Mouse (Mus musculus) right cerebral cortex, adult 2 months (tissue): Measurements from ENCODE around the gene Sycp2l.

Experiments used
- DNase-seq, 2 experiments: peaks; one replicate each; pipeline ENCODE4 v3.0.0; 2021 to 2022; ENCODE audit warnings: low spot score in 2 of 2

Sycp2l gene

GRCm38 (mm10) chr13:41113940-41114339 is at the start of gene Sycp2l:
TSS of gene Sycp2l (plus strand) at chr13:41114307.
- DNase-seq = no peak

DNA sequence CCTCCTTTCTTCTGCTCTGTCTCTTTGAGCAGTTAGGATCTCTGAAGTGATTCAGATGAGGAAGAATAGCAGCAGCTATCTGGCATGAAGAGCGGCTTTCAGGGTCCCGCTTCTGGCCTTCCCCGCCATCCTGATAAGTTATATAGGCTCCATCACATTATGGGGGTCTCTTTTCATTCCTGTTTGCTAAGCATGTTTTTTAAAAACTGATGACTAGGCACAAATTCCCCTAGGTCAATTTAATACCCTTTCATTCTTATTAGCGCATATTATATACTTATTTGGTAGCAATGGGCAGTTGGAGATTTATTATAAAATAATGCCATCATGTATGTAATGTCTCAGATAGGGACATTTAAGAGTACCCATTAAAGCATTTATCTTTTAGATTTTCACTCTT is 46.5 kb upstream of the Sycp2l start:
- no peak for DNase-seq

DNA sequence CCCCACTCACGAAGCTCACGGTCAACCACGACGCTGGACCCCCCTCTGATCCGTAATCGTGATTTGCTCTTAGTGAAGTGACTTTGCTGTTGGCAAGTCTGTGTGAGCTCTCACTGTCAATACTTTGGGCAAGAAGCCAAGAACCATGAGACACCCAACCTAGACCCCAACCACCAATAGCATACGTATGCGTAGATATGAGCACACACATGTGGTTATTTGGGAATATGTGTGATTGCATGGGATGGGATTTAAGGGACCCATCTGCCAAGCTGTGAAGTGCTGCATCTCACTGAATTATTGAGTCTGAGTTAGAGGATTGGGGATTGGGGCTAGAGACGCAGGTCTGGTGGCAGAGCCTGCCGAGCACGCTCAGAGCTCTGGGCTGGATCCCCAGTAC is 42.5 kb upstream of the Sycp2l start:
- DNase-seq = no peak

- DNase-seq = no peak
These were observed 40.3 kb upstream of the Sycp2l start for GRCm38 (mm10) chr13:41073819-41074218.

GRCm38 (mm10) chr13:41077921-41078320 is 36.2 kb upstream of the Sycp2l start:
- no peak for DNase-seq

- no peak for DNase-seq
These were observed 35.3 kb upstream of the Sycp2l start for GRCm38 (mm10) chr13:41078690-41079420.

DNA sequence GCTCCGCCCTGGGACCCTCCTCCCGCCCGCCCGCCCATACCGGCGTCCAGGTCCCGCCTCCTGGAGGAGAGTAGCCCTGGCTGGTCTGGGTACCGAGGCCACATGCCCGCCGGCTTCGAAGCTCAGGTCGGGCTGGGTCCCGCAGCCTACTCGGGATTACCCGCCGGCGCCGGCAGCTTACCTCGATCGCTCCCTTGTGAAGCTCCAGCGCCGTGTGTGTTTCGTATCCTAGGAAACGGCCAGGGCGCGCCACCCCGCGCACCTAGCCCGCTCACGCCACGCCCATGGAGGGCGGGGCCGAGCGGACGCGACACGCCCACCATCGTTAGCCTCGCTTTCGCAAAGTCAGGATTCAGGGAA is 34.7 kb upstream of the Sycp2l start, which contains the start of gene Mak:
Mak (minus strand) TSS at position 286 of the 360 bp plus-strand sequence.
- peak; percentile 70 to 76 for DNase-seq

DNA sequence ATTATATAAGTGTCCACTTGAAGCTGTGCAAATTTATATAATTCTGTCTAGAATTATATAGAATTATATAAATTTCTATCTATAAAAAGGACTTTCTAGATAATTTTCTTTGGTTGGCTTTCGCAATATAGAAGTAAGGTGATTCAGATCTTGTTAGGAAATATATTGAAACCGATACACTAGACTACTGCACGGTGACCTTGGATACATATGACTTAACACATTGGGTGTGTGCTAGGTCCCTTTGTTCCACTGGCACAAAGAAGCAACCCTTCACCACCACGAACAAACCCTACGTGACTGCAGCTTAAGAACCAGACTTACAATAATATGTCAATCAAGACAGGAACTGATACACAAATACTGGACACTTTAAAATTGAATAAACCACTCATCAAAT is 34.2 kb upstream of the Sycp2l start:
- DNase-seq = no peak

- DNase-seq = no peak
These were observed 33.4 kb upstream of the Sycp2l start for GRCm38 (mm10) chr13:41080700-41081099.

DNA sequence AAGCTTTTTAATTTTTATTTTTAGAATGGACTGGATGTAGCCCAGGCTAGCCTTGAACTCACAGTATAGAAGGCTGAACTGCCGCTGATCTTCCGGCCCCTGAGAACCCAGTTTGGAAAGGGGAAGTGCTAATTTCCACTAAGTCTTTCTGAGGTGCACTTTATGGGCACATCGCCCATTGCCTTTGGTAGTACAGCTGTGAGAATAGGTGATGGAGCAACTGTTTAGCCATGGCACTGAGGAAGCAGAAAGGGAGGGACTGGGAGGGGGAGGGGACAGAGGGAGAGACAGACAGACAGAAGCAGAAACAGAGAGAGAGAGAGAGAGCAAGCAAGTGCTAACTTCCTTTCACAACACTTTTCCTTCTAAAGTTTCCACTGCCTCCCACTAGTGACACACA is 29.6 kb upstream of the Sycp2l start:
- DNase-seq = no peak

DNA sequence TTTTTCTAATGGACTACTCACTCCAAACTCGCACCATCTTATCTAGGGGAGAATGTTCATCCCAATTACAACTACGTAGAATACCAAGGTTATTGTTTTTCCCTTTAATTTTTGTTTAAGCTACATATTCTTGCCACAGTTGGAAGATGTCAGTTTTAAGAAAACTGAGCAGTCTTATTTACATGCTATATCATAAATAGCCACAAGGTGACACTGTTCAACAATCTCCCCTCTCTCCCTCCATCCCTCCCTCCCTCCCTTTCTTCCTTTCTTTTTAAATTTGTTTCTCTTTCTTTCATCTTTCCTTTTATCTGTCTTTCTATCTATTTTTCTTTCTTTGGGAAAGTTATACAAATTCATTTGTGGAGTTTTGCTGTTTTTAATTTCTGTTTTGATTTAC is 29.0 kb upstream of the Sycp2l start:
- no peak for DNase-seq

- DNase-seq = no peak
These were observed 25.4 kb upstream of the Sycp2l start for GRCm38 (mm10) chr13:41088746-41089145.

GRCm38 (mm10) chr13:41091271-41091670 is 22.8 kb upstream of the Sycp2l start:
- no peak for DNase-seq

DNA sequence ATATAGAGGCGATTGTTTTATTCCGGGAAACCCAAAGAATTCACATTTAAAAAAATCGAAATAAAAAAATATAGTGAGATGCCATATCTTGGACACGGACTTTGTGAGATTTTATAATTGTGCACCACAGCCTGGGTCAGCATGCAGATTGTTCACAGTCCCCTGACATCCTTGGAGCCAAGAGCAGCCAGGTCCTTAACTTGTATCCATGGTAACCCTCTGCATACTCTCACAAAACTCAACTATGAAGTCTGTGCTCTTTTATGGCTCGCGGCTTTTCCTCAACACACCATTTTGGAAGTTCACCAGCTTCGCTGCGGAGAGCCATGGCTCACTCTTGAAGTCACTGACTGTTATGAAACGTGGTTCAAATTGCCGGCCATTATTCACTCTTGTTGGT is 19.9 kb upstream of the Sycp2l start:
- no peak for DNase-seq

GRCm38 (mm10) chr13:41097324-41098058 is 16.6 kb upstream of the Sycp2l start:
- DNase-seq = no peak

GRCm38 (mm10) chr13:41098325-41098724 is 15.8 kb upstream of the Sycp2l start:
- no peak for DNase-seq

DNA sequence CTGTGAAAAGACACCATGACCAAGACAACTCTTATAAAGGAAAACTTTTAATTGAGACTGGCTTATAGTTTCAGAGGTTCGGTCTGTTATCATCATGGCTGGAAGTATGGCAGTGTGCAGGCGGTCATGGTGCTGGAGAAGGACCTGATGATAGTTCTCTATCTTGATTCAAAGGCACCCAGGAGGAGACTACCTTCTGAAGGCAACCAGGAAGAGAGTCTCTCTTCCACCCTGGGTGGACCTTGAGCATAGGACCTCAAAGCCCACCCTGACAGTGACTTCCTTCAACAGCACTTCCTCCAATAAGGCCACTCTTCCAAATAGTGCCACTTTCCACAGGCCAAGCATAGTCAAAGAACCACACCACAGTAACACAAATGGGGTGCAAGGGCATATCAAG is 14.1 kb upstream of the Sycp2l start:
- no peak for DNase-seq

GRCm38 (mm10) chr13:41103841-41104525 is 10.1 kb upstream of the Sycp2l start:
- no peak for DNase-seq

DNA sequence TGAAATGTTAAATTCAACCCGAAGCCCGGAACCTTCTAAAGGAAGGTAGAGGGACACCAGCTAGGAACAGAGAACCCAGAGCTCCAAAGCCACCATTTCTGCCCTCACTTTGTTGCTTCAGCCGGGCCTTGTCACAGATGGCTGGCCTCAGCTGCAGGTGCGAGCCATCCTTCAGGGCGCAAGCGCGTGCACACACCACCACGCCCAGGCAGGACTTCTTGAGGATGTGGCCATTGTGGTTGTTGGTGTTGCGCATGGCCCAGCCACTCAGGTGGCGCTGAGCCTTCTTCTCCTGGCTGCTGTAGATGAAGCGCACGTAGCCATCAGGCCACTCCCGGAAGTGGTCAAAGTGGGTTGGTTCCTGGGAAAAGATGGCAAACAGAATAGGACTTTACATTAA is 8.6 kb upstream of the Sycp2l start:
- DNase-seq = no peak

DNA sequence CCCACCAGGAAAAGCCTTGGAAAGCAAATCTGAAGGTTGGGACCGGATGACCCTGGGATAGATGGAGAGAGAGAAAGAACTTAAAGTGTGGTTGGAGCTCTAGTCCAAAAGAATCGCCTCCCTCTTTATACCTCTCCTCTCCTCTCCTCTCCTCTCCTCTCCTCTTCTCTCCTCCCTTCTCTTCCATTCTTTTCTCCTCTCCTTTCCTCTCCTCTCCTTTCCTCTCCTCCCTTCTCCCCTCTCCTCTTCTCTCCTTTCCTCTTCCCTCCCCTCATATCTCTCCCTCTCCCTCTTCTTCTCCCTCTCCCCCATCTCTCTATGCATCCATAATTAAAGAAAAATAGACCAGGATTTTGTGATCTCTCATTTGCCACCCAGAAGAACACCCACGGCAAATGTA is 3.2 kb upstream of the Sycp2l start, which contains the start of gene Gcm2:
Gcm2 (minus strand) TSS at position 101 of the 400 bp plus-strand sequence.
- no peak for DNase-seq

DNA sequence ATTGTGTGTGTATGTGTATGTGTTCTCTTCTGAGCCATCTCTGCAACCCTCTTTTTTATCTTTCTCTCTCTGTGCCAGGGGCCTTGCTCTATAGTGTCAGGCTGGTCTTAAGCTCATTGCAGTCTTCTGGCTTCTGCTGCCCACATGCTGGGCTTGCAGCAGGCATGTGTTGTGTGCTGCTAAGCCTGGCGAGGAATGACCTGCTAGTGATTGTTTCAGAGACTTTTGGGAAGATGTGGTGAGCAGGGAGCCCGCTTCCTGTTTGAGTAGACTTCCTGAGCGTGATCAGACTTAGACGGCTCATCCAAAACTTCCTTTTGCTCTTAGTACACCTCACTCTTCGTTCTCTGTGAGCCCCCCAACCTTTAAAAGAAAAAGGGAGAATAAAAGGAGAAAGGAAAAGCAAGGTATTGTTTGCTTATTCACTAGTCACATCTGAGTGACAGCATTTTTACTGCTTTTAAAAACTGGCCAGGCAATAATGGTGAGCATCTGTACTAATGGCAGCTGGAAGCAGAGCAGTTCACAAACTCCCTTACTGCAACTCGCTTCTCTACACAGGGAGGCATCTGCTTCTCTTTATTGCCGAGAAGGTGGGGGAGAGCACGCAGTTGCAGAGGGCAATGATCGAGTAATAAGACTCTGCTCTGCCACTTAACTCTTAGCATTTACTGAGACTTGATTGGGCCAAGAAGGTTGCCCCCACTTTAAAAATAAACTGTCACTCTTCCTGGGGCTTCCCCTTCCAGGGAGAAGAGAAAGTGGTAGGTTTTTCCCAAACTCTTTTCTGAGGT is 5.2 kb downstream of the Sycp2l start:
- DNase-seq = no peak

DNA sequence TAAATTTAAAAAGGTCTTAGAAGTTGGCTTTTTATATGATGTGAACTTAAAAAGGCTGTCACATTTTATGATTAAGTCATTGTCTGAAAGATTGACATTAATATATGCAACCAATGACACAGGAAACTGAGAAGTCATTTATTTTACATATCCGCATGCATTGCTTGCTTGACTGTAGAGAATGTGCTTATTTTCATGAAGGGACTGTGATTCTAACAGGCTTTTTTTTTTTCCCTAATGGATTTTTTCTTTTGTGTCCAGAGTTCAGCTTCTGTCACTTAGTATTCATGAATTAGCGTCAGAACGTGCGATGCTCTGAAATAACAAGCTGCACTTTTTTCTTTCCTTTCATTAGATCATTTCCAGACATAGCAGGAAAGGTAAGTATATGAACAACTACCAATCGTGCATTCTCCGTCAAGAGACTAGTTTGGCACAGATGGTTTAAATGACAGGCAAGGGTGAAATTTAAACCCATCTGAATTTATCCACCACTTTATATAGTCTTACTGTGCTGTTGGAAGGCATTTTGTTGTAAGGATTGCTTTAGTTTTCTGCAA is 9.6 kb downstream of the Sycp2l start:
- DNase-seq = no peak
